Mouse (Mus musculus) liver, embryonic 16.5 days (tissue): ENCODE measurements around the gene Plcg1. TPM values are rescaled to one million over a fixed set of nuclear protein-coding genes. Genes with fewer than 3 reads are reported as not detected.

Experiments
- ATAC-seq: fragments of 200-750 bp; cut with Nextera tagmentation; 2 replicates; pipeline ENCODE4 v1.8.0; 2017; ENCODE audit warnings: low read depth, mild to moderate bottlenecking, moderate number of reproducible peaks, moderate library complexity
- H3K27ac ChIP-seq: fragments of 300-500 bp; sonication (generic); 2 replicates; pipeline ENCODE4 v1.5.1; 2014; ENCODE audit warnings: mild to moderate bottlenecking, low read length
- H3K27me3 ChIP-seq: fragments of 300-500 bp; sonication (generic); 2 replicates; pipeline ENCODE4 v1.6.1; 2014; ENCODE audit warnings: low read depth, low read length, mixed read lengths; ENCODE audit not compliant: control insufficient read depth, insufficient read depth
- H3K36me3 ChIP-seq: fragments of 300-500 bp; sonication (generic); 2 replicates; pipeline ENCODE4 v1.6.1; 2014; ENCODE audit warnings: mild to moderate bottlenecking; ENCODE audit not compliant: control insufficient read depth, insufficient read depth
- H3K4me1 ChIP-seq: fragments of 300-500 bp; sonication (generic); 2 replicates; pipeline ENCODE4 v1.6.1; 2014; ENCODE audit warnings: low read depth, low read length, mixed read lengths; ENCODE audit not compliant: control insufficient read depth
- H3K4me2 ChIP-seq: fragments of 300-500 bp; sonication (generic); 2 replicates; pipeline ENCODE4 v1.6.1; 2014; ENCODE audit warnings: low read depth, low read length, mixed read lengths
- H3K4me3 ChIP-seq: fragments of 300-500 bp; sonication (generic); 2 replicates; pipeline ENCODE4 v1.5.1; 2014; ENCODE audit warnings: low read depth, mild to moderate bottlenecking, low read length
- H3K9ac ChIP-seq: fragments of 300-500 bp; sonication (generic); 2 replicates; pipeline ENCODE4 v1.6.1; 2014; ENCODE audit warnings: low read depth, low read length
- H3K9me3 ChIP-seq: fragments of 300-500 bp; sonication (generic); replicated peaks from 2 replicates; pipeline ENCODE4 v1.6.1; 2016; ENCODE audit warnings: low read length; ENCODE audit not compliant: control insufficient read depth
- WGBS: fragments of 180-500 bp; shearing (Covaris S2); extraction: QIAGEN DNeasy Blood & Tissue Kit; methylation state at CpG from one replicate; pipeline ENCODE4 v1.1.7; 2014; ENCODE audit not compliant: insufficient replicate concordance; 5-methylcytosine and 5-hydroxymethylcytosine counted together
- polyA plus RNA-seq: library from polyadenylated mRNA; unstranded; fragments of >200 nt; fragmentation: Nextera tagmentation; extraction: Ambion mirVana; gene quantifications from 2 replicates; pipeline ENCODE4 v1.2.1, GENCODE M21; 2015

Gene Plcg1
- polyA plus RNA-seq, 1 experiment from 2014 or later = 5.5 TPM

- Histone ChIP-seq H3K9me3 (no peaks in the 10 kb centered on the region), H3K36me3 (no peaks in the 10 kb centered on the region)
Measured at GRCm38 (mm10) chr2:160771325-160772276, 40.5 kb downstream of the Plcg1 start.

GRCm38 (mm10) chr2:160778034-160778433 lies 46.9 kb downstream of the Plcg1 start:
- no peak overlapping the region for H3K9ac ChIP-seq
- no peak overlapping the region for H3K4me3 ChIP-seq
- 67% methylated on average over 2 of the region's 2 CpGs for WGBS
- no peaks in the 10 kb centered on the region; the same call in 1 of the 2 replicates for H3K36me3 ChIP-seq
- ATAC-seq = no peak
- H3K27me3 ChIP-seq = no peaks in the 10 kb centered on the region
- H3K4me2 ChIP-seq = no peak overlapping the region
- no peak overlapping the region for H3K27ac ChIP-seq
- no peaks in the 10 kb centered on the region for H3K4me1 ChIP-seq
- no peaks in the 10 kb centered on the region for H3K9me3 ChIP-seq

More at GRCm38 (mm10) chr2:160771325-160772276, 40.5 kb downstream of the Plcg1 start:
- H3K4me3 ChIP-seq = no peak overlapping the region
- no peak overlapping the region for H3K27ac ChIP-seq
- no peak for ATAC-seq
- H3K4me1 ChIP-seq = no peaks in the 10 kb centered on the region
- H3K27me3 ChIP-seq = no peaks in the 10 kb centered on the region
- 66% methylated on average over 8 of the region's 8 CpGs for WGBS
- no peak overlapping the region for H3K9ac ChIP-seq
- no peak overlapping the region for H3K4me2 ChIP-seq

GRCm38 (mm10) chr2:160780154-160780833 lies 49.2 kb downstream of the Plcg1 start:
- no peak overlapping the region for H3K4me3 ChIP-seq
- 61% methylated on average over 13 of the region's 13 CpGs for WGBS
- no peaks in the 10 kb centered on the region for H3K9me3 ChIP-seq
- H3K27ac ChIP-seq = no peak overlapping the region
- no peaks in the 10 kb centered on the region for H3K4me1 ChIP-seq
- H3K36me3 ChIP-seq = no peaks in the 10 kb centered on the region; the same call in 1 of the 2 replicates
- H3K9ac ChIP-seq = no peak overlapping the region
- no peaks in the 10 kb centered on the region for H3K27me3 ChIP-seq
- no peak overlapping the region for H3K4me2 ChIP-seq
- no peak for ATAC-seq

GRCm38 (mm10) chr2:160780834-160781219 lies 49.7 kb downstream of the Plcg1 start:
- no peak overlapping the region for H3K4me2 ChIP-seq
- H3K4me3 ChIP-seq = no peak overlapping the region
- no peaks in the 10 kb centered on the region; the same call in 1 of the 2 replicates for H3K36me3 ChIP-seq
- no peaks in the 10 kb centered on the region for H3K4me1 ChIP-seq
- H3K27ac ChIP-seq = no peak overlapping the region
- no peaks in the 10 kb centered on the region for H3K9me3 ChIP-seq
- H3K27me3 ChIP-seq = no peaks in the 10 kb centered on the region
- WGBS = 71% methylated on average over 2 of the region's 2 CpGs
- no peak for ATAC-seq
- H3K9ac ChIP-seq = no peak overlapping the region

GRCm38 (mm10) chr2:160786333-160786732 lies 55.2 kb downstream of the Plcg1 start:
- H3K4me3 ChIP-seq = no peak overlapping the region
- no peaks in the 10 kb centered on the region; the same call in 1 of the 2 replicates for H3K36me3 ChIP-seq
- no peak overlapping the region for H3K9ac ChIP-seq
- H3K27ac ChIP-seq = no peak overlapping the region
- H3K27me3 ChIP-seq = no peaks in the 10 kb centered on the region
- no peaks in the 10 kb centered on the region for H3K9me3 ChIP-seq
- whole genome bisulfite sequencing = 45% methylated on average over 1 of the region's 1 CpGs
- ATAC-seq = no peak
- H3K4me2 ChIP-seq = no peak overlapping the region
- H3K4me1 ChIP-seq = no peaks in the 10 kb centered on the region

GRCm38 (mm10) chr2:160789046-160789445 lies 57.9 kb downstream of the Plcg1 start:
- ATAC-seq = no peak
- 60% methylated on average over 1 of the region's 1 CpGs for WGBS

GRCm38 (mm10) chr2:160789741-160790140 lies 58.6 kb downstream of the Plcg1 start:
- Histone ChIP-seq H3K4me1 (no peaks in the 10 kb centered on the region), H3K9me3 (no peaks in the 10 kb centered on the region), H3K27ac (no peak overlapping the region), H3K4me2 (no peak overlapping the region), H3K9ac (no peak overlapping the region), H3K4me3 (no peak overlapping the region), H3K36me3 (no peaks in the 10 kb centered on the region), H3K27me3 (no peaks in the 10 kb centered on the region)
- ATAC-seq = no peak

More at GRCm38 (mm10) chr2:160789046-160789445, 57.9 kb downstream of the Plcg1 start:
- no peaks in the 10 kb centered on the region for H3K9me3 ChIP-seq
- H3K4me1 ChIP-seq = no peaks in the 10 kb centered on the region
- H3K27me3 ChIP-seq = no peaks in the 10 kb centered on the region
- no peak overlapping the region for H3K4me3 ChIP-seq
- no peaks in the 10 kb centered on the region for H3K36me3 ChIP-seq
- no peak overlapping the region for H3K27ac ChIP-seq
- H3K9ac ChIP-seq = no peak overlapping the region
- H3K4me2 ChIP-seq = no peak overlapping the region

GRCm38 (mm10) chr2:160793117-160793516 lies 62.0 kb downstream of the Plcg1 start:
- Histone ChIP-seq H3K4me2 (no peak overlapping the region), H3K36me3 (no peaks in the 10 kb centered on the region), H3K9ac (no peak overlapping the region), H3K9me3 (no peaks in the 10 kb centered on the region), H3K4me3 (no peak overlapping the region), H3K27me3 (no peaks in the 10 kb centered on the region), H3K4me1 (no peaks in the 10 kb centered on the region), H3K27ac (no peak overlapping the region)
- no peak for ATAC-seq
- 47% methylated on average over 2 of the region's 2 CpGs for WGBS

- no peaks in the 10 kb centered on the region for H3K9me3 ChIP-seq
- H3K4me3 ChIP-seq = no peak overlapping the region
- no peak overlapping the region for H3K9ac ChIP-seq
- H3K4me2 ChIP-seq = no peak overlapping the region
- H3K27me3 ChIP-seq = no peaks in the 10 kb centered on the region
- no peaks in the 10 kb centered on the region for H3K4me1 ChIP-seq
- WGBS = 44% methylated on average over 2 of the region's 2 CpGs
- H3K27ac ChIP-seq = no peak overlapping the region
- H3K36me3 ChIP-seq = no peaks in the 10 kb centered on the region
- ATAC-seq = no peak
Measured at GRCm38 (mm10) chr2:160796973-160797372, 65.9 kb downstream of the Plcg1 start.
